Mouse (Mus musculus) liver, adult 2 months (tissue): ENCODE measurements around the gene Atg10. TPM values are rescaled to one million over a fixed set of nuclear protein-coding genes. Genes with fewer than 3 reads are reported as not detected.
A peak's percentile ranks its signal among the peaks of the same experiment; 100 is the strongest.

ENCODE experiments used
- DNase-seq: peaks from one replicate; pipeline ENCODE4 v3.0.0-alpha.2; 2011; ENCODE audit warnings: low read depth, low spot score; ENCODE audit errors: extremely low read depth
- H3K27ac ChIP-seq: fragments of 200-500 bp; replicated peaks from 2 replicates; pipeline ENCODE4 v1.5.1; 2012; ENCODE audit warnings: low read depth, mild to moderate bottlenecking, control low read depth, inconsistent platforms, low read length; ENCODE audit not compliant: insufficient read depth
- H3K27me3 ChIP-seq: fragments of 200-500 bp; 2 replicates; pipeline ENCODE4 v1.6.1; 2012; ENCODE audit warnings: mild to moderate bottlenecking, moderate library complexity, low read length, inconsistent platforms; ENCODE audit not compliant: control insufficient read depth, insufficient read depth
- H3K36me3 ChIP-seq: fragments of 200-500 bp; 2 replicates; pipeline ENCODE4 v1.6.1; 2012; ENCODE audit warnings: low read length, inconsistent platforms; ENCODE audit not compliant: control insufficient read depth, insufficient read depth
- H3K4me1 ChIP-seq: fragments of 200-500 bp; 2 replicates; pipeline ENCODE4 v1.6.1; 2011; ENCODE audit warnings: low read length; ENCODE audit not compliant: control insufficient read depth, insufficient read depth
- H3K4me3 ChIP-seq: fragments of 200-500 bp; 2 replicates; pipeline ENCODE4 v1.5.1; 2011; ENCODE audit warnings: low read depth, mild to moderate bottlenecking, control low read depth, low read length, moderate library complexity; ENCODE audit not compliant: insufficient read depth
- H3K79me2 ChIP-seq: fragments of 200-500 bp; 2 replicates; pipeline ENCODE4 v1.6.1; 2012; ENCODE audit warnings: inconsistent platforms, mild to moderate bottlenecking, low read length, moderate library complexity; ENCODE audit not compliant: control insufficient read depth, insufficient read depth
- H3K9ac ChIP-seq: fragments of 200-500 bp; 2 replicates; pipeline ENCODE4 v1.6.1; 2012; ENCODE audit warnings: low read depth, mild to moderate bottlenecking, control low read depth, inconsistent platforms, low read length
- CTCF ChIP-seq: fragments of 200-500 bp; IDR thresholded peaks from 2 replicates; pipeline ENCODE4 v1.5.1; 2011; ENCODE audit warnings: low read depth, low read length, control low read depth
- POLR2A ChIP-seq: fragments of 200-500 bp; IDR thresholded peaks from 2 replicates; pipeline ENCODE4 v1.6.1; 2011; ENCODE audit warnings: low read length, control low read depth; ENCODE audit not compliant: insufficient read depth; ENCODE audit errors: extremely low read depth
- WGBS: fragments of 180-500 bp; shearing (Covaris S2); methylation state at CpG from one replicate; pipeline ENCODE4 v1.1.7; 2018; 5-methylcytosine and 5-hydroxymethylcytosine counted together
- polyA plus RNA-seq: library from polyadenylated mRNA; depleted of rRNA; stranded (reverse); fragments of >200 nt; gene quantifications from 2 replicates; pipeline ENCODE4 v1.2.3, GENCODE M21; 2012
- total RNA-seq: library from RNA; depleted of rRNA; stranded (reverse); fragments of >200 nt; gene quantifications from 2 replicates; pipeline ENCODE4 v1.2.3, GENCODE M21; 2014

The Atg10 gene
- total and polyA plus RNA-seq, 2 experiments: 0.94 to 5.3 TPM

DNA sequence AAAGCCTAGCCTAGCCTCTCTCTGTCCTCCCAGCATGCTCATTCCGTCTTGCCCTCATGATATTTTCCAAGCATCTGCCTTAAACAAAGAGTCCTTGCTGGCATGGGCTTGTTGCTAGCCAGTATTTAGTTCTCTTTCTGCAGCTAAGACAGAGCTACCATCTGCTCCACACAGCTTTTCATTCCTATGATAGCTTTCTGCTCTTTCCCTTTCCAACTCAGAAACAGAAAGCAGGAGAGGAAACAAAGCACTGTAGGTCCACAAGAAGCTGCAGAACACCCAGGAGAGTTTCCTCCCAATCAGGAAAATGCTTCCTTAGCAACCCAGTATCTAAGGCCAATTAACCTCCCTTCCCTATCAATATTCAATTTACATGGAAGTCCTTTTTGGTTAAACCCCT, 95.2 kb downstream of the Atg10 start:
- WGBS: 90% methylated on average over 1 of the region's 1 CpGs
- DNase-seq: no peak
- Histone ChIP-seq H3K27me3 (no peaks in the 10 kb centered on the region), H3K4me1 (peaks cover 4% of the 10 kb centered on the region; the same call in 1 of the 2 replicates), H3K36me3 (no peaks in the 10 kb centered on the region), H3K79me2 (no peaks in the 10 kb centered on the region), H3K27ac (no peak overlapping the region), H3K4me3 (no peak overlapping the region), H3K9ac (no peak overlapping the region)
- TF ChIP-seq CTCF (no peak), POLR2A (no peak)

DNA sequence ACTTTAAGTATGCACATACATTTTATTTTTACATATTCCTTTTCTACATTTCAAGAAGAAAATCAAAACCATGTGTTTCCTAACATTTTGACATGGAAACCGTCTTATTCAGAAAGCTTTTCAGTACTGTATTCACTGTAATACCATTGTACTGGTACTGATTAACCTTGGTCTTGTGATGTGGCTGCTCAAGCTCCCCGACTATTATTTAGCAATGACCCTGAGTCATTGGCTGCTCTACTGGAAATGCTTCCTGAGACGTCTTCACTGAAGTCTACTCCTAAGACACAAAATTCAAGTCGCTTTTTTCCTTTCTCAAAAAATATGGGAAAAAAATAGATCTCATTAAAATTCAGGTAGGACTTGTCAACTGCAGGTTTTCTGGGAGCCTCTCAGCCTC, 105.6 kb downstream of the Atg10 start:
- H3K27ac ChIP-seq: no peak overlapping the region
- no peaks in the 10 kb centered on the region for H3K27me3 ChIP-seq
- H3K36me3 ChIP-seq: no peaks in the 10 kb centered on the region
- no peak overlapping the region for H3K4me3 ChIP-seq
- no peaks in the 10 kb centered on the region for H3K79me2 ChIP-seq
- H3K4me1 ChIP-seq: no peaks in the 10 kb centered on the region
- TF ChIP-seq CTCF: no peak
- no peak for TF ChIP-seq POLR2A
- H3K9ac ChIP-seq: no peak overlapping the region
- DNase-seq: no peak
- 91% methylated on average over 4 of the region's 4 CpGs for WGBS

DNA sequence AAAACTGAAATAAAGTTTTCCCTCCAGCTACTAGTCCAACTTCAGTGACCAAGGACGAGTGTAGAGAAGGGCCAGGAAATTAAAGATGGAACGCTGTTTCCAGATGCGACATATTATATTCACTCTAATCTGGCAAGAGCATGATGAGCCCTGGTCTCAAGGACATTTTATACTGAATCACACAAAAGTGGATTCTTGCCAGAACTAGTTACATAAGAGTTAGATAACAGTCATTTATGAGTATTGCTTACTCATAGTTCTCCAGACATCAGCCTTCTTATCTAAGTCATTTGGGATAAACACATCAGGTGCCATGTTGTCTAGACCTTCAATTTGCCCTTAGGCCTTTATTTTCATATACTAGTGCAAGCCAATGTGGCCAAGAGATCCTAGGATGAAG, 108.9 kb downstream of the Atg10 start:
- no peak overlapping the region for H3K27ac ChIP-seq
- no peaks in the 10 kb centered on the region for H3K36me3 ChIP-seq
- no peaks in the 10 kb centered on the region for H3K27me3 ChIP-seq
- no peak overlapping the region for H3K9ac ChIP-seq
- WGBS: 81% methylated on average over 3 of the region's 3 CpGs
- no peaks in the 10 kb centered on the region for H3K79me2 ChIP-seq
- DNase-seq: no peak
- TF ChIP-seq CTCF (no peak), POLR2A (no peak)
- no peaks in the 10 kb centered on the region for H3K4me1 ChIP-seq
- no peak overlapping the region for H3K4me3 ChIP-seq

DNA sequence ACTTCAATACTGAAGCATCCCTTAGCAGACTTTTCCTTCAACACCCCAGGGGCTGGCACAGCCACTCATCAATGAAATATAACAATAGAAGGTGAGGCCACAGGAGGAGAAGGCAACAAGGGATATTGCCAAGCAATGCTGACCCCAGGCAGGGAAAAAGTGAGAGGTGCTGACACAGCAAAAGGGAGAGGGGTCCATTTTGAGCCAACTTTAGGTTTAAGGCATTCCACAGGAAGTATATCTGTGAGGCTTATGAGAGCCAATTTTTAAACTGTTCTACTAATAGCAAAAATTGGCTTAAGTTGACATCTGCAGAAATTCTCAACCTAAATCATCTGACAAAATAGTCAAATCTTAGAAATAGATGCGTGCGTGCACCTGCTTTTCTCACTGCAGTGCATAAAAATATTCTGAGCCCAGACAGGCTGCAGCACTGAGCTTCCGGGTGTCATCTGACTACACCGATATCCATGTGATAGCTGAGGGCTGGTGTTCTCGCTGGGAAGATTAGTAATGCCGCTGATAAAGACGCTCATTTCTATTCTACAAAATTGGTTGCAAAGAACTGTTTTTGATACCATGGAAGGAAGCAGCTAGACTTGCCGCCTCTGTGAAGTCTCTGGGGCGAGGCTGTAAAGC, 116.3 kb downstream of the Atg10 start:
- Histone ChIP-seq H3K36me3 (no peaks in the 10 kb centered on the region), H3K4me3 (no peak overlapping the region), H3K27ac (no peak overlapping the region), H3K27me3 (no peaks in the 10 kb centered on the region), H3K9ac (no peak overlapping the region), H3K79me2 (no peaks in the 10 kb centered on the region), H3K4me1 (no peaks in the 10 kb centered on the region)
- TF ChIP-seq CTCF (no peak), POLR2A (no peak)
- WGBS: 83% methylated on average over 9 of the region's 9 CpGs
- no peak for DNase-seq

DNA sequence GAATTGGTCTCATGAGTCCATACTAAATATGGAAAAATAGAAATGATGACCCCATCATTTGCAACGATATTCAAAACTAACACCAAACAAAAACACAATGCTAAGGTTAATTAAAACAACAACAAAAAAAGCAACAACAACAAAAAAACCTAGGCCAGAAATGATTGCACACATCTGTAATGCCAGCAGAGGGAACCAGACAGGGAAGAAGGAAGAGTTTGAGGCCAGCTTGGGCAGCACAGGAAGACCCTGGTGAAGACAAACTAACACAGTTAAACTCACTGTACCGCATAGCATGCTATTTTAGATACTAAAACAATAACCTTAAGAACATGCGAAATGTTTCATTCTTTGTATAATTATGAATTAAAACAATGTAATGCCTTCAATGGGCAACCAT, 121.5 kb downstream of the Atg10 start:
- no peak for DNase-seq
- Histone ChIP-seq H3K79me2 (no peaks in the 10 kb centered on the region), H3K4me1 (no peaks in the 10 kb centered on the region), H3K4me3 (no peak overlapping the region), H3K9ac (no peak overlapping the region), H3K36me3 (no peaks in the 10 kb centered on the region), H3K27me3 (no peaks in the 10 kb centered on the region), H3K27ac (no peak overlapping the region)
- 83% methylated on average over 3 of the region's 3 CpGs for WGBS
- no peak for TF ChIP-seq POLR2A
- TF ChIP-seq CTCF: 0 out of 2 replicates have a peak, but pooled peaks have one; percentile 2

DNA sequence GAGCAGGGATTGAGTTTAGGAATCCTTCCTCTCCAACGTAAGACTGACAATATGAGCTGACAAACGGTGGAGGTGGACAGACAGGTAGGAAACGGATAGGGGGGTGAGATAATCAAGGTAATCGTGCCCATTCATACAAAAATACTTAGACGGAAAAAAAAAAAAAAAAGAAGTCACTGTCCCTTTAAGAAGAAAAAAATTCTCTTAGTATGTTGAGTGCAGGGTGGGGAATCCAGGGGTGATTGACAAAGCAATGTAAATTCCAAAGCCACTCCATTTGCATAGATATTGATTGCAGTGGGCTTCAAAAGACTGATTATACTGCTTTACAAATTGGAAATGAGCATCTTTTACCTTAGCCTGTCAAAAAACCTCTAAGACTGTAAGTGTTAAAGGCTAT, 123.4 kb downstream of the Atg10 start:
- no peak overlapping the region for H3K4me3 ChIP-seq

More for the DNA sequence above, 123.4 kb downstream of the Atg10 start:
- H3K36me3 ChIP-seq: no peaks in the 10 kb centered on the region
- no peak overlapping the region for H3K27ac ChIP-seq
- DNase-seq: no peak
- H3K4me1 ChIP-seq: no peaks in the 10 kb centered on the region
- H3K79me2 ChIP-seq: no peaks in the 10 kb centered on the region
- TF ChIP-seq CTCF: no peak
- TF ChIP-seq POLR2A: no peak
- H3K27me3 ChIP-seq: no peaks in the 10 kb centered on the region
- WGBS: 65% methylated on average over 5 of the region's 5 CpGs
- H3K9ac ChIP-seq: no peak overlapping the region
